Mouse (Mus musculus) ES-E14 (cell line): ENCODE measurements at regions not wholly inside any gene's neighbourhood (a gene's known extent, or its start where the extent isn't known, plus 50 kb on each side); places are given as distances from the start of the nearest gene placed in this dataset.

Experiments used
- CHD2 ChIP-seq: IDR thresholded peaks from 2 replicates; pipeline ENCODE4 v1.6.1; 2014; ENCODE audit warnings: mild to moderate bottlenecking, low read depth, low read length, inconsistent platforms
- MAFK ChIP-seq: IDR thresholded peaks from 2 replicates; pipeline ENCODE4 v1.6.1; 2014; ENCODE audit warnings: mild to moderate bottlenecking, low read depth, low read length, inconsistent platforms; ENCODE audit not compliant: insufficient read depth
- ZC3H11A ChIP-seq: IDR thresholded peaks from 2 replicates; pipeline ENCODE4 v1.6.1; 2012; ENCODE audit warnings: low read depth, mild to moderate bottlenecking, inconsistent platforms, low read length, borderline replicate concordance
- ZNF384 ChIP-seq: IDR thresholded peaks from 2 replicates; pipeline ENCODE4 v1.6.1; 2012; ENCODE audit warnings: low read depth, low read length, inconsistent platforms

GRCm38 (mm10) chr6:139010501-139010900 lies 352.2 kb upstream of the Igbp1b start:
- TF ChIP-seq ZC3H11A (no peak), MAFK (no peak), ZNF384 (no peak), CHD2 (no peak)
